Mouse (Mus musculus): ENCODE results near the gene Uhrf1bp1l.

Uhrf1bp1l gene

DNA sequence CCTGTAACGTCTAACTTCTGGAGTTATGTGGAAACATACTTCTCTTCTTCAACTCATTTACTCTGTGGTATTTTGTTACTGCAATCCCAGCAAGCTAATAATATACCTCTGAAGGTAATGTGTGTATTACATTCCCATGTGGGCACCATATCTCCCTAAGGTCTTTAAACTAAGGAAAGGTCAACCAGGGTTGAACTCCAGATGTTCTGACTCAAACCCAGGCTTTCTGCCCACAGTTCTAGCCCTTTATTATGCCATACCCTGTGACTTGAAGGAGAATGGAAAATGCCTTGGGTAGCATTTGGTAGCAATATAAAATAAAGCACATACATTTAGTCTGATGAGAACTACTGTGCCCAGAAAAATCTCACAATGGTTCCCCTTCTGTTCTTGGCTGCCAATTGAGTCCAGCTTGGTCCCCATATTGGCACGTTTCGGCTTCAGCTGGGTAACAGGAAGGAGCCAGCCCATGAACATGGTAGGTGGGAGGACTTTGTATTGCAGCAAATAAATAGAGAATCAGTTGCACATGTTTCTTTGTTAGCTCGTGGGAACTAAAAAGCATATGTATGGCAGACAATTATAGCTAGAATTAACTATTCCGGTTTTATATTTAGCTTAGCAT is 110.6 kb downstream of the Uhrf1bp1l start:
- no peak for DNase-seq

DNA sequence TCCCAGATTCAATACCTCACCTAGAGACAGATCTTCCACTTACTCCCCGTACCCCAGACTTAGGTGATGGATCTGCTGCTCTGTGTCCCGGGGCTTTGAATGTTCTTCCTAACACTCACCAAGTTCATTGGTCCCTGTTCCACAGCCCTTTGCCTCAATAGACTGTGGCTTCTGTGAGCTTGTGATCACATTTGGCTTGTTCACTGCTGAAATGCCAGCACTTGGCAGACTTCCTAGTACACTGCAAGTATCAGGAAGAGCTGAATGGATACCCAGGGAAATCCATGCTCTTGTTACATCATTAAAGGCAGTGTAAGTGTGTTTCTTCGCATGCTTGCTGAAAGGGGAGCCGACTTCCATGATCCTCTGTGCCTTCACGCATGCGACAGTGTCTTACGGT is 111.5 kb downstream of the Uhrf1bp1l start:
- DNase-seq, result peak; percentile 52

DNA sequence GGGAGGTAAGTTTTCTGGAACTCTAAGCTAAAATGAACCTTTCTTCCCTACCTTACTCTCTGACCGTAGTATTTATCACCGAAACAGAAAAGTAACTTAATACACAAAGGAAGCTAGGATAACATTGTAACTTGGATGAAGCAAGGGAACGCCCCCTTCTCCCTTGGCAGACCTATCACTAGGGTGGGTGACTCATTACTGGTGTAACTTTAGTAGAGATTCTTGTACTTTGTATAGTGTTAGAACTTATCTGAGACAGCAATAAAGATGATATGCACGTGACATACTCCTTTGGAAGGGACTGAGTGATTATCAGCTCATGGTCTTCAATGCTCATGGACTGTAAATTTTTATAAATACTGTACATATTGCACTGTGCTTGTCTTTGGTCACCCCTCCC is 123.4 kb downstream of the Uhrf1bp1l start:
- DNase-seq, result no peak

GRCm38 (mm10) chr10:89868836-89869235 is 124.0 kb downstream of the Uhrf1bp1l start:
- DNase-seq, result no peak

All from right cerebral cortex, adult 18-20 months (tissue).